Mouse (Mus musculus): ENCODE measurements at regions not wholly inside any gene's neighbourhood (a gene's known extent, or its start where the extent isn't known, plus 50 kb on each side); places are given as distances from the start of the nearest gene placed in this dataset.

- TF ChIP-seq CTCF (conservative IDR thresholded peaks at IDR 0.05; ENCODE audit: insufficient read depth, insufficient read length, low read depth, low read length) (no peak), POLR2A (IDR thresholded peaks at IDR 0.05; ENCODE audit: low read depth, low read length) (no peak)
Observed at GRCm38 (mm10) chr6:97699752-97700098, 82.4 kb upstream of the Frmd4b start.

Data from kidney, adult 2 months (tissue).